In genomic region chr12:83337776-83338149, GRCm38 (mm10) we compare ENCODE assay signal across 15 mouse cellular contexts.
DNase-seq lines count a peak whose midpoint lies in the region; ATAC-seq and TF ChIP-seq lines count a peak whose summit lies in the region.
"Had no signal": no experiment of that assay in that cellular context is flagged by ENCODE, and none has a peak within 500 bp of the region (broad histone marks: within the 10 kb centered on the region; RNA-seq: fewer than 3 reads in every experiment).

No protein-coding gene starts in this region.

- DNase-seq in layer of hippocampus, adult 2 months (ENCODE audit: low spot score in 2 of 2), result no peak
- no peak for DNase-seq in layer of hippocampus, adult 9-10 months (ENCODE audit: low spot score)
- DNase-seq in forebrain, embryonic 14.5 days (ENCODE audit: low spot score), result peak; percentile 29
- DNase-seq in hindbrain, postnatal 0 days (ENCODE audit: low spot score), result peak; percentile 48
- DNase-seq in left cerebral cortex, adult 8-10 months (ENCODE audit: low spot score in 2 of 2), result no peak
- DNase-seq in liver, embryonic 11.5 days (ENCODE audit: low spot score), result no peak
- no peak for DNase-seq in urinary bladder, adult 18-20 months (ENCODE audit: low spot score in 2 of 2)
- DNase-seq: adrenal gland, postnatal 10 days; cerebellum, adult 8-10 months; liver; thymus, postnatal 4 days had no signal

- peak overlapping the region; percentile 80 for H3K27ac ChIP-seq in layer of hippocampus, adult 2 months
- peak overlapping the region; percentile 78 for H3K27ac ChIP-seq in forebrain, embryonic 14.5 days (ENCODE audit: low read depth, low read length)
- H3K27ac ChIP-seq in hindbrain, postnatal 0 days, result peak overlapping the region; percentile 41; the same call in 1 of the 2 replicates
- peak overlapping the region; percentile 71 for H3K27ac ChIP-seq in neural tube, embryonic 15.5 days (replicated peaks)
- no peak overlapping the region for H3K27ac ChIP-seq in liver, embryonic 11.5 days (ENCODE audit: low read depth, low read length)
- H3K27ac ChIP-seq: embryonic facial prominence, embryonic 13.5 days; stomach, postnatal 0 days had no signal

- 54% methylated on average over 7 of the region's 7 CpGs for WGBS in forebrain, embryonic 14.5 days
- WGBS in hindbrain, postnatal 0 days, result 30% methylated on average over 7 of the region's 7 CpGs
- 12% methylated on average over 7 of the region's 7 CpGs for WGBS in neural tube, embryonic 15.5 days
- WGBS in liver, embryonic 11.5 days, result 21% methylated on average over 7 of the region's 7 CpGs

- H3K4me3 ChIP-seq in layer of hippocampus, adult 2 months, result no peak overlapping the region
- H3K4me3 ChIP-seq in forebrain, embryonic 14.5 days (ENCODE audit: low read depth, low read length), result no peak overlapping the region
- no peak overlapping the region for H3K4me3 ChIP-seq in hindbrain, postnatal 0 days (ENCODE audit: low read length)
- no peak overlapping the region for H3K4me3 ChIP-seq in neural tube, embryonic 15.5 days (replicated peaks)
- H3K4me3 ChIP-seq in liver, embryonic 11.5 days (ENCODE audit: low read depth, low read length), result no peak overlapping the region
- H3K4me3 ChIP-seq: embryonic facial prominence, embryonic 13.5 days had no signal

- ATAC-seq in forebrain, embryonic 14.5 days, result 0 out of 2 replicates have a peak, but pooled peaks have one; percentile 23
- no peak for ATAC-seq in hindbrain, postnatal 0 days
- no peak for ATAC-seq in neural tube, embryonic 15.5 days (ENCODE audit: low FRiP score)
- ATAC-seq in liver, embryonic 11.5 days (replicated peaks; ENCODE audit: low FRiP score), result no peak
- ATAC-seq: lung, postnatal 0 days had no signal

- H3K36me3 ChIP-seq in forebrain, embryonic 14.5 days (ENCODE audit: control insufficient read depth, insufficient read depth, low read length), result no peaks in the 10 kb centered on the region
- no peaks in the 10 kb centered on the region for H3K36me3 ChIP-seq in hindbrain, postnatal 0 days (ENCODE audit: insufficient read depth, low read length)
- H3K36me3 ChIP-seq in neural tube, embryonic 15.5 days, result no peaks in the 10 kb centered on the region
- H3K36me3 ChIP-seq in liver, embryonic 11.5 days (ENCODE audit: control insufficient read depth, insufficient read depth, low read length), result no peaks in the 10 kb centered on the region
- H3K36me3 ChIP-seq: embryonic facial prominence, embryonic 13.5 days had no signal

- H3K9me3 ChIP-seq in forebrain, embryonic 14.5 days (replicated peaks; ENCODE audit: control insufficient read depth, low read length), result no peaks in the 10 kb centered on the region
- H3K9me3 ChIP-seq in hindbrain, postnatal 0 days (ENCODE audit: low read length), result no peaks in the 10 kb centered on the region
- H3K9me3 ChIP-seq in neural tube, embryonic 15.5 days (replicated peaks), result no peaks in the 10 kb centered on the region
- no peaks in the 10 kb centered on the region for H3K9me3 ChIP-seq in liver, embryonic 11.5 days (ENCODE audit: control insufficient read depth, low read length)
- H3K9me3 ChIP-seq: embryonic facial prominence, embryonic 13.5 days had no signal

- 0 out of 2 replicates have a peak overlapping the region, but pooled peaks have one; percentile 17 for H3K9ac ChIP-seq in forebrain, embryonic 14.5 days (ENCODE audit: low read length)
- H3K9ac ChIP-seq in hindbrain, postnatal 0 days (replicated peaks; ENCODE audit: low read length), result 0 out of 2 replicates have a peak overlapping the region, but pooled peaks have one; percentile 13
- H3K9ac ChIP-seq in neural tube, embryonic 15.5 days (replicated peaks), result no peak overlapping the region
- H3K9ac ChIP-seq in liver, embryonic 11.5 days (ENCODE audit: low read depth, low read length), result no peak overlapping the region
- H3K9ac ChIP-seq: embryonic facial prominence, embryonic 13.5 days had no signal

- no peaks in the 10 kb centered on the region for H3K27me3 ChIP-seq in forebrain, embryonic 14.5 days (replicated peaks; ENCODE audit: control insufficient read depth, insufficient read depth, low read length)
- H3K27me3 ChIP-seq in hindbrain, postnatal 0 days (ENCODE audit: insufficient read depth, low read length), result no peaks in the 10 kb centered on the region
- no peaks in the 10 kb centered on the region for H3K27me3 ChIP-seq in neural tube, embryonic 15.5 days (replicated peaks)
- H3K27me3 ChIP-seq in liver, embryonic 11.5 days (replicated peaks; ENCODE audit: control insufficient read depth, insufficient read depth, low read length), result no peaks in the 10 kb centered on the region

- peaks cover 11% of the 10 kb centered on the region for H3K4me1 ChIP-seq in forebrain, embryonic 14.5 days (ENCODE audit: control insufficient read depth, insufficient read depth, low read length)
- H3K4me1 ChIP-seq in hindbrain, postnatal 0 days (ENCODE audit: insufficient read depth, low read length), result peaks cover 31% of the 10 kb centered on the region
- peaks cover 41% of the 10 kb centered on the region for H3K4me1 ChIP-seq in neural tube, embryonic 15.5 days
- H3K4me1 ChIP-seq in liver, embryonic 11.5 days (replicated peaks; ENCODE audit: control insufficient read depth, insufficient read depth, low read length), result no peaks in the 10 kb centered on the region

- no peak for TF ChIP-seq CTCF in layer of hippocampus, adult 2 months (conservative IDR thresholded peaks at IDR 0.05)
- TF ChIP-seq CTCF in hindbrain, postnatal 0 days (IDR thresholded peaks at IDR 0.05; ENCODE audit: low read depth), result no peak

- peak overlapping the region; percentile 23; the same call in 1 of the 2 replicates for H3K4me2 ChIP-seq in forebrain, embryonic 14.5 days (ENCODE audit: low read length)
- H3K4me2 ChIP-seq in hindbrain, postnatal 0 days (ENCODE audit: low read depth, low read length), result peak overlapping the region; percentile 24
- peak overlapping the region; percentile 35 for H3K4me2 ChIP-seq in neural tube, embryonic 15.5 days
- H3K4me2 ChIP-seq in liver, embryonic 11.5 days, result no peak overlapping the region

Comparison
In these comparisons a context has a peak if more than half of its experiments do, and no peak if none do; other contexts are left out.
1. DNase-seq: peak in forebrain, embryonic 14.5 days (single experiment) and hindbrain, postnatal 0 days (single experiment); none in layer of hippocampus, adult 2 months (0 of 2), layer of hippocampus, adult 9-10 months (single experiment), left cerebral cortex, adult 8-10 months (0 of 2), liver, embryonic 11.5 days (single experiment) and urinary bladder, adult 18-20 months (0 of 2).
2. H3K9ac ChIP-seq: peak in forebrain, embryonic 14.5 days (single experiment) and hindbrain, postnatal 0 days (single experiment); none in neural tube, embryonic 15.5 days (single experiment) and liver, embryonic 11.5 days (single experiment).